Mouse (Mus musculus): ENCODE results near the gene Plekho1. TPM values are rescaled to one million over a fixed set of nuclear protein-coding genes. Genes with fewer than 3 reads are reported as not detected.
"Not testable (repeated sequence)": the region's sequence is repeated elsewhere in the genome, so short reads cannot be mapped to it uniquely, and the experiment has no call there.

The Plekho1 gene
- polyA plus RNA-seq, 1 experiment = 54.9 TPM

- no peak for DNase-seq (ENCODE audit: low read depth, low spot score)
- WGBS = 19% methylated on average over 21 of the region's 21 CpGs
Measured at GRCm38 (mm10) chr3:95986001-95986622, 9.7 kb downstream of the Plekho1 start.

GRCm38 (mm10) chr3:95985209-95986000, 10.4 kb downstream of the Plekho1 start:
- 16% methylated on average over 12 of the region's 12 CpGs for WGBS
- DNase-seq (ENCODE audit: low read depth, low spot score) = peak; percentile 55

DNA sequence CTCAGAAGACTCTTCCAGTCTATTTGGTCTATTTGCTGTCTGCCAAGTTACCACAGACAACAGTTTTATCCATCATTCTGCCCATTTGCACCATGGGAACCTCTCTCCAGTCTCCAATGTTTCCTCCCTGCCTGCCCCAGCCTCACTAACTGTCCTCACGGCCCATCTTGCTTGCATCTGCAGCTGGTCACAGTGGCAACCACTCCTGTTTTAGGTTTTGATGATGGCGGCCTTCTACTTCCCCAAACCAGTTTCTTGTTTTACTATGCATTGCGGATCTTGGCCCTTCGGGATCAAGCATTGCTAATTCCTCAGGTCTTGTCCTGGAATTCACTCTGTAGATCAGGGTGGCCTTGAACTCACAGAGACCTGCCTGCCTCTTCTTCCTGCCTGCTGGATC, 13.7 kb downstream of the Plekho1 start:
- WGBS = 81% methylated on average over 4 of the region's 4 CpGs

DNA sequence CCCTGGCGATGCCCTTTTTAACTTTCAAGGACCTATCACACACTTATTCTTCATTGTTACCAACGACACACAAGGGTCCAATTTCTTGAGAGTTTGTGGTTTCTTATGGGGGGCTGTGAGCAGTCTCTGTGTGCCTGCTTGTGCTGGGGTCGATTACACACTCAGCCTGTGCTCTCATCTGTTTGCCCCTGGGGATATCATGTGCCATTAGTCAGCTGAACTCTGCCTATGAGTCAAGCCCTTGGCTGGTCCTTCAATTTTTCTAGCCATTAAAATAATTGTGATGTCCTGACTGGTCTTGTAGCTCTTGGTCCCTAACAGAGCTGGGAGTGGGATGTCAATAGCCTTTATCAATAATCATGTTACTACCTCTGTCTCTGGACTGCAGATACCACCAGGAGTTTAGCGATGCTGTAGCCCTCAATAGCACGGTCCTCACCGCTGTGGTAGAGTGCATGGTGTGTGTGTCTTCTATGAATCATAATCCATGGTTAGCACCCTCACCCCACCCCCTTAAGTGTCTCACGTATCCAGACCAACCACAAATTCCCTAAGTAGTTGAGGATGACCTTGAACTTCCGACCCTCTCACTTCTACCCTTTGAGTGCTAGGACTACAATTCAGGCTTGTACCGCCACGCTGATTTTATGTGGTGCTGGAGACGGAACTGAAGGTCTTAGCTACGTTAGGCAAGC, 15.4 kb downstream of the Plekho1 start:
- DNase-seq (ENCODE audit: low read depth, low spot score) = no peak
- 76% methylated on average over 12 of the region's 12 CpGs for WGBS

More for the DNA sequence above, 13.7 kb downstream of the Plekho1 start:
- DNase-seq (ENCODE audit: low read depth, low spot score) = no peak

- WGBS = 76% methylated on average over 9 of the region's 9 CpGs
- no peak for DNase-seq (ENCODE audit: low read depth, low spot score)
Measured at GRCm38 (mm10) chr3:95978265-95978664, 17.5 kb downstream of the Plekho1 start.

GRCm38 (mm10) chr3:95977587-95977986, 18.2 kb downstream of the Plekho1 start:
- DNase-seq (ENCODE audit: low read depth, low spot score) = not testable (repeated sequence)
- 87% methylated on average over 7 of the region's 7 CpGs for WGBS

- WGBS = 57% methylated on average over 3 of the region's 3 CpGs
- DNase-seq (ENCODE audit: low read depth, low spot score) = no peak
Measured at GRCm38 (mm10) chr3:95977079-95977478, 18.7 kb downstream of the Plekho1 start.

GRCm38 (mm10) chr3:95972873-95973634, 22.7 kb downstream of the Plekho1 start:
- no peak for DNase-seq (ENCODE audit: low read depth, low spot score)
- 18% methylated on average over 34 of the region's 34 CpGs for WGBS

GRCm38 (mm10) chr3:95972251-95972872, 23.4 kb downstream of the Plekho1 start:
- no peak for DNase-seq (ENCODE audit: low read depth, low spot score)
- 73% methylated on average over 12 of the region's 12 CpGs for WGBS

GRCm38 (mm10) chr3:95970661-95971060, 25.1 kb downstream of the Plekho1 start:
- WGBS = 51% methylated on average over 7 of the region's 7 CpGs
- not testable (repeated sequence) for DNase-seq (ENCODE audit: low read depth, low spot score)

GRCm38 (mm10) chr3:95969277-95969676, 26.5 kb downstream of the Plekho1 start:
- no peak for DNase-seq (ENCODE audit: low read depth, low spot score)
- WGBS = 78% methylated on average over 1 of the region's 1 CpGs

GRCm38 (mm10) chr3:95965518-95966451, 30.0 kb downstream of the Plekho1 start:
- DNase-seq (ENCODE audit: low read depth, low spot score) = no peak
- WGBS = 9% methylated on average over 7 of the region's 7 CpGs

DNA sequence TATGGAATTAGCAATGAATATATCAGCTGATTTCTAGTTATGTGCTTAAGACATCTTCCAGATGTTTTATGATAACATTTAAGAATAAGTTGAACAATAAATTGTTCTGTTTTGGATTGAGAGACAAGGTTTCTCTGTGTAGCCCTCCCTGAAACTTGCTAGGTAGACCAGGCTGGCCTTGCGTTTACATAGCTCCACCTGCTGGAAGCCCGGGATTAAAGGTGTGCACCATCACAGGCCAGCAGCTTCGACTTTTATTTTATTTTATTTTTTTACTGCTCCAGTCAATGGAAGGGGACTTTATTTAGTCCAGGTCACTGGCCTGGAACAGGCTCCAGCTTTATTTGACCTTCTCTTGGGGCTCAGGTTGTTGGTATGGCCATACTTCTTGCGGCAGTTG, 32.1 kb downstream of the Plekho1 start:
- no peak for DNase-seq (ENCODE audit: low read depth, low spot score)
- 25% methylated on average over 4 of the region's 4 CpGs for WGBS

DNA sequence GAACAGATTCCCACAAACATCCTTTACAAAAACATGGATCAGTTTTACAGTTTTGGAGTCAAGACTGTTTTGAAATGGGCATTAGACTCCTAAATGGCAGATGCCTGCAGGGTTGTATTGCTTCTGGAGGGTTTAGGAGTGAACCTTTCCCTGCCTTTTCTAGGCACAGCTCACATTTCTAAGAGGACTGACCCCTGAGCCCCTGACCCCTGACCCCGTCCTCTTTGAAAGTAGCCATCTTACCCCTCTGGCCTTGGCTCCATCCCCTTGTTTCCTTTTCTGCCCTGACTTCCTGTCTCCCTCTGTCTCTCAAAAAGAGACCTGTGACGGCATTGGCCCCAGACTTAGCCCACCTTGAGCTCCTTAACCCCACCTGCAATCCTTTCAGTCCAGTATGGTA, 32.6 kb downstream of the Plekho1 start:
- 57% methylated on average over 2 of the region's 2 CpGs for whole genome bisulfite sequencing
- DNase-seq (ENCODE audit: low read depth, low spot score) = no peak

DNA sequence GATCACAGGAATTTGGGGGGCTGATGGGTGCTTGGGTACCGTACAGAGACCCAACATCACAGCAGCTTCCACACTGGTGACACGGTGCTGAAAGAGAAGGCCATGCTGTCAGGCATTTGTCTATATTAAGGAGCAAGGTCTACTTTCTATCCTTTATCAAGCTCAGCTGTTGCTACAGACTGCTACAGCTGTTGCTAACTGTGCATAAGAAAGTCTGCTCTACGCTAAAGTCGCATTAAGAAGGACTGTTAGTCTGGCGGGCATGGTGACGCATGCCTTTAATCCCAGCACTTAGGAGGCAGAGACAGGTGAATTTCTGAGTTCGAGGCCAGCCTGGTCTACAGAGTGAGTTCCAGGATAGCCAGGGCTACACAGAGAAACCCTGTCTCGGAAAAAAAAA, 33.6 kb downstream of the Plekho1 start:
- not testable (repeated sequence) for DNase-seq (ENCODE audit: low read depth, low spot score)
- WGBS = 80% methylated on average over 8 of the region's 8 CpGs

GRCm38 (mm10) chr3:95959807-95960206, 36.0 kb downstream of the Plekho1 start:
- no peak for DNase-seq (ENCODE audit: low read depth, low spot score)
- 87% methylated on average over 1 of the region's 1 CpGs for WGBS

- WGBS = 81% methylated on average over 5 of the region's 5 CpGs
- no peak for DNase-seq (ENCODE audit: low read depth, low spot score)
Measured at GRCm38 (mm10) chr3:95959082-95959481, 36.7 kb downstream of the Plekho1 start.

- no peak for DNase-seq (ENCODE audit: low read depth, low spot score)
- 47% methylated on average over 8 of the region's 8 CpGs for WGBS
Measured at GRCm38 (mm10) chr3:95957359-95958148, 38.2 kb downstream of the Plekho1 start.

All from large intestine, adult 2 months (tissue).